Mouse (Mus musculus): ENCODE results near the gene Sp2. TPM values are rescaled to one million over a fixed set of nuclear protein-coding genes. Genes with fewer than 3 reads are reported as not detected.

The Sp2 gene
- polyA plus RNA-seq, 1 experiment from 2014 or later = 18.0 TPM

DNA sequence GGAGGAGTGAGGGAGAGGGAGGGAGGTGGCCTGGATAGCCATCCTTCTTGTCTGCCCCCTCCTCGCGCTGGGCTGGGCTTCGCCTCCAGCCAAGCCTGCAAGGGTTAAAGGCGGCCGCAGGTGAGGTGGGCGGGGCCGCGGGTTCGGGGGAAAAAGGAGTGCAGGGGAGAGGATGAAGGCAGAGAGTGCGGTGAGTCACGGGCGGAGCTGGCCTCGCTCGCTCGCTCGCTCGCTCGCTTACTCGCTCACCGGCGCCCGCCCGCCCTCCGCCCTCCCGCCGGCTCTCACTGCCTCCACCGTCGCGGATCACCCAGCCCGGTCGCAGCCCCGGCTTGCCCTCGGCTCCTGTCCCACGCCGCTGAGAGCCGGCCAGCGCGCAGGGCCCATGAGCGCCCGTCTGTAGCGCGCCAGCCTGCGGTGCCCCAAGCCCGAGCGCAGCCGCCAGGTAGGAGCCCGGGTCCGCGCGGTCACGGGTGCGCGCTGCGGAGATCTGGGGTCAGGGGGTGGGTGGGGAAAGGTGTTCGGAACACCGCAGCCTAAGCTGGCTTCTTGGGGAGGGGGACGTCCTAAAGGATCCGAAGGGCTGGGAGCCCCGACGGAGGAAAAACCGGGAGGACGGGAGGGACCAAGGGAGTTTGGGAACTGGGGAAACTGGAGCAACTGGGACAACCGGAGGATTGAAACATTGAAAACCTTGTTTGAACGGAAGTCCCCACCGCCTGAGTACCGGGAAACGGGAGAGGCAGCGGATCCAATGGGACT is 36.0 kb upstream of the Sp2 start:
- ATAC-seq (ENCODE audit: insufficient number of reproducible peaks, low FRiP score) = no peak
- peaks cover 27% of the 10 kb centered on the region for H3K4me1 ChIP-seq (replicated peaks)
- peak overlapping the region; percentile 62; the same call in 1 of the 2 replicates for H3K9ac ChIP-seq
- H3K27ac ChIP-seq (ENCODE audit: poor library complexity, severe bottlenecking) = no peak overlapping the region
- WGBS = under 1% methylated on average over 66 of the region's 68 CpGs
- H3K4me2 ChIP-seq = peak overlapping the region; percentile 65
- peaks cover 96% of the 10 kb centered on the region for H3K27me3 ChIP-seq (replicated peaks)
- no peaks in the 10 kb centered on the region for H3K9me3 ChIP-seq (replicated peaks)
- peak overlapping the region; percentile 41 for H3K4me3 ChIP-seq
- H3K36me3 ChIP-seq = no peaks in the 10 kb centered on the region

DNA sequence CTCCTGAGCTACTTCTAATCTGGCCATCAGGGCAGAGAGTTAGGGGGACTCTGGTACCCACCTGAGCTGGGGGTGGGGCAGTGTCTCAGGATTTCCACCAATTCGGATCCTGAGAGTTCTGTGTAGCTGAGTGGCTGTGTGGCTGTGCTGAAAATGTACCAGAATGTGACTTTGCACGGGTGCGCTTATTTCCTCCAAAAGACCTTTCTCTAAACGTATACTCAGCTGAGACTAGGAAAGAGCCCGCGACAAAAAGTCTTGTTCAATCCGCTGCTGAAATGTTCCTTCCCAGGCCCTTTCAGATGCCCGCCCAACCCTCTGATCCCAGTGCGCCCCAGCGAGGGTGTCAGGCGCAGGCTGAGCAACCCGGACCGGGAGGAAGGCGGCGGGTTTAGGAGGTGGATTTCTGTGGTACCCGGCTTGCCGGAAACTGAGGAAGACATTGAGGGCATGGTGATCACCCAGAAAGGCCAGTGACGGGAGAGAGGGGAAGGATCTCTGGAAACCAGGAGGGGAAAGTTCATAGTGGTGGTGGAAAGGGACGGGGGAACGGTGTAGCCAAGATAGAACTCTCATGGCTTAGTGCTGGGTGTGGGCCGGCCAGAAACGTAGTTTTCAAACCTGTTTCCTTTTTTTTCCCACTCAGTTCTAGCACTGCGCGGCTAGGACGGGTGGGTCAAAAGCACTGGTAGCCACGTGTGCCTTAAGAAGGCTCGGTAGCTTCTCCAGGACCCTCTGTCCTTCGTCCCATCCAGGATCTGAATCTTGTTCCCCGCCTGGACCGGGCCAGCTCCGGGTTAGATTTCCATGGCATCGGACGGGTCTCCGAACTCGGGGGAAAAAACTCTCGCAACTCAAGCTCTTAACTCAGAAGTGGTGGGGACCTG is 35.2 kb upstream of the Sp2 start:
- WGBS = under 1% methylated on average over 36 of the region's 36 CpGs
- Histone ChIP-seq H3K27ac (ENCODE audit: poor library complexity, severe bottlenecking) (no peak overlapping the region), H3K9ac (no peak overlapping the region), H3K27me3 (replicated peaks) (peaks cover 96% of the 10 kb centered on the region), H3K9me3 (replicated peaks) (no peaks in the 10 kb centered on the region), H3K4me2 (peak overlapping the region; percentile 65), H3K4me3 (peak overlapping the region; percentile 41), H3K36me3 (no peaks in the 10 kb centered on the region), H3K4me1 (replicated peaks) (peaks cover 29% of the 10 kb centered on the region)
- no peak for ATAC-seq (ENCODE audit: insufficient number of reproducible peaks, low FRiP score)

DNA sequence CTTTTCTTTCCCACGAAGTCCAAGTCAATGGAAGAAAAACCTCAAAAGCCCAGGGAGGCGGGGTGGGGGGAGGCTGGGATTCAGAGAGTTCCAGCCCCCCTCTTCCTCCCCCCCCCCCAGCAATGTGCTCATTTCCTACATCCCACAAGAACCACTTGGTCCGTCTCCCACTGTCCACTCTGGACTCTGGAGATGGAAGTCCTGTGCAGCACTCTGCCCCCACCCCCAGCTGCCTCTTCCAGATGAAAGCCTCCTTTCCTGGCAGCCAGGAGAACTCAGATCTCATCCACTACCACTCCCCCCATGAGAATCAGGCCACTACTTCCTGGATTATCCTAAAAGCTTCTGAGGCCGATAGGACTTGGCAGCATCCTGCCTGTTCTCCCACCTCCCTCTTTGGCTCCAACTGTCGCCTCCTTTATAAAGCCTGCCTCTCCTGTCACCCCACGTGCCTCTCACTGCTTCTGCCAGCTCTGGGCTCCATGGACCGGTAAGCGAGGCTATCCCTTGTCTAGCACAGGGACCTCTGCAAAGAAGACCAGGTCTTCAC is 30.4 kb upstream of the Sp2 start, which contains the start of gene Sp6:
Gene Sp6 (plus strand): TSS at position 274 of the 550 bp plus-strand sequence.
- no peak within 1 kb of the TSS for H3K9ac ChIP-seq
- H3K4me3 ChIP-seq = no peak within 1 kb of the TSS
- no peak within 1 kb of the TSS for H3K4me2 ChIP-seq
- no peaks in the 10 kb centered on the region for H3K36me3 ChIP-seq
- peaks cover 7% of the 10 kb centered on the region; the same call in 1 of the 2 replicates for H3K4me1 ChIP-seq (replicated peaks)
- 15% methylated on average over 7 of the region's 8 CpGs for WGBS
- ATAC-seq (ENCODE audit: insufficient number of reproducible peaks, low FRiP score) = no peak
- peaks cover 97% of the 10 kb centered on the region for H3K27me3 ChIP-seq (replicated peaks)
- H3K9me3 ChIP-seq (replicated peaks) = no peaks in the 10 kb centered on the region
- no peak within 1 kb of the TSS for H3K27ac ChIP-seq (ENCODE audit: poor library complexity, severe bottlenecking)

DNA sequence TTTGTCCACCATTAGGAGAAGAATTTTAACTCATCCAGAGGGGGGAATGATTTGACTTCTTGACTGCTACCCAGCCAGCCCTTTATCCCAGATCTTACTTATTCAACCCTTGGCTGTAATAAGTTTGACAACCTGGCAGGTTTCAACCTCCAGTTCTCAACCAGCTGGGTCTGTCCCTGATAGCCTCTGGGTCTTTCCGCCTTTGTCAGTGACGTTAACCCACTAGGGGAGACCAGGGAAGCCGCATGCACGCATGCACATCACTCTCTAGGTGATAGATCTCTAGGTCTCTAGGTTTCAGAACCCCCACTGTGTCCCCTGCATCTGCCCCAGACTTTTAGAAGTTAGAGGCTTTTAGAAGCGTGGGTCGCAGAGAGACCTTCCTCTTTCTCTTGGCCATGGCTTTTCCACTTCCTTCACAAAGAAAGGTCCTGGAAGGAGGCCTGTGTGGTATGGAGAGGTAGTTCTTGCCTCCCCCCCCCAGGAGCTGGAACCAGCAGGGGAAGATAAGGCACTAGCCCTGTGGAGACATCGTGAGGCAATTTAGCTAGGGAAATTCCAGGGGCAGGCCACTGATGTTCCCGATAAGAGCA is 26.5 kb upstream of the Sp2 start:
- Histone ChIP-seq H3K27me3 (replicated peaks) (peaks cover 83% of the 10 kb centered on the region), H3K36me3 (no peaks in the 10 kb centered on the region), H3K4me2 (no peak overlapping the region), H3K4me1 (replicated peaks) (peaks cover 8% of the 10 kb centered on the region; the same call in 1 of the 2 replicates), H3K27ac (ENCODE audit: poor library complexity, severe bottlenecking) (no peak overlapping the region), H3K9ac (no peak overlapping the region), H3K4me3 (no peak overlapping the region), H3K9me3 (replicated peaks) (no peaks in the 10 kb centered on the region)
- ATAC-seq (ENCODE audit: insufficient number of reproducible peaks, low FRiP score) = no peak
- 19% methylated on average over 8 of the region's 8 CpGs for WGBS

DNA sequence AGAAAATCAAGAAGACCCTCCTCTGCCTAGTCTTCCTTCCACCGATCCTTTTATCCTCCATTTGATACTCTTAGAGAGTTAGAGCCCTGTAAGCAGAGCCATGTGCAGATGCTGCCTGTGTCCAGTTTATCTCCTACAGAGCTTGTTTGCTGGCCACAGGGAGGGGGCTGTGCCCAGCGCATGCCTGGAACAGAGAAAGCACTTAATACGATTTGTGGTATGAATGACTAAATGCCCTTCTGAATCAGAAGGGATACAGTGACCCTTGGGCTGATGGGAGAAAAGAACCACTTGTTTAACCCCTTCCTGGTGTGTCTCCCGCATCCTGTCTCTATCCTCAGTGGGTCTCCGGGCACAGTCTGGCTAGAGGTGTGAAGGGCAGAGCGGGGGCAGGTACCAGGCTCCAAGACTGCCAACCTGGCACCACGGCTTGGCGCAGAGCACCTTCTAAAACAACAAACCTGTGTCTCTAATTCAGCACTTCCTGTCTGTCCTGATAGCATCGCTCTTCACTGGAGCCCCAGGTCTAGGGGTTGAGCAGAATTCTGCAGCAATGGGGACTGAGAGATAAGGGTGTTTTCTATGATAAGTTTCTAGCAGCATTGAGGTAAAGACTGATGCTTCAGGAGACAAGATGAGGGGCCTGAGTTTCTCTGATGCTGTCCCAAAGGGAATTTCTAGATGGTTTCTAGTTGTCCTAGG is 24.5 kb upstream of the Sp2 start:
- no peak for ATAC-seq (ENCODE audit: insufficient number of reproducible peaks, low FRiP score)
- Histone ChIP-seq H3K27ac (ENCODE audit: poor library complexity, severe bottlenecking) (no peak overlapping the region), H3K4me3 (no peak overlapping the region), H3K9me3 (replicated peaks) (no peaks in the 10 kb centered on the region), H3K9ac (no peak overlapping the region), H3K27me3 (replicated peaks) (peaks cover 83% of the 10 kb centered on the region), H3K4me2 (no peak overlapping the region), H3K36me3 (no peaks in the 10 kb centered on the region), H3K4me1 (replicated peaks) (peaks cover 6% of the 10 kb centered on the region; the same call in 1 of the 2 replicates)
- 36% methylated on average over 9 of the region's 9 CpGs for WGBS

DNA sequence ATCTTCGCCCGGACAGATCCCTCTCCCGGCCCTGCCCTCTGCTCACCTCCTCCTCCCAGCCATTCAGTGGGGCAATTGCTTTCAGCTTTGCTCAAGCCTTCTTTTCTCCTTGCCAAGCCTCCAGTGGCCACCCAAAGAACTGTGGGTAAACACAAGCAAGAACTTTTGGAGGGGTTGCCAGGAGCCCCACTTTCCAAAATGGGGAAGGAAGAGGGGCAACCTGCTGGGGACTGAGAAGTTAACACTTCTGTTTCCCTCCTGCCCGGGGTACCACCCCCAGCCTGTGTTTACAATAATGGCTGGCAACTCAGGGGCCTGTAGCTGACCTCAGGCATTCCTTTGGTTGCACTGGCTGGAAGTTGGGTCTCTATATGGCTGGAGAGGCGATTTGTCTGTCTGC is 20.4 kb upstream of the Sp2 start:
- WGBS = 53% methylated on average over 5 of the region's 5 CpGs
- Histone ChIP-seq H3K36me3 (no peaks in the 10 kb centered on the region), H3K27me3 (replicated peaks) (peaks cover 83% of the 10 kb centered on the region), H3K4me3 (no peak overlapping the region), H3K4me1 (replicated peaks) (peaks cover 6% of the 10 kb centered on the region; the same call in 1 of the 2 replicates), H3K27ac (ENCODE audit: poor library complexity, severe bottlenecking) (no peak overlapping the region), H3K4me2 (no peak overlapping the region), H3K9ac (no peak overlapping the region), H3K9me3 (replicated peaks) (no peaks in the 10 kb centered on the region)
- no peak for ATAC-seq (ENCODE audit: insufficient number of reproducible peaks, low FRiP score)

DNA sequence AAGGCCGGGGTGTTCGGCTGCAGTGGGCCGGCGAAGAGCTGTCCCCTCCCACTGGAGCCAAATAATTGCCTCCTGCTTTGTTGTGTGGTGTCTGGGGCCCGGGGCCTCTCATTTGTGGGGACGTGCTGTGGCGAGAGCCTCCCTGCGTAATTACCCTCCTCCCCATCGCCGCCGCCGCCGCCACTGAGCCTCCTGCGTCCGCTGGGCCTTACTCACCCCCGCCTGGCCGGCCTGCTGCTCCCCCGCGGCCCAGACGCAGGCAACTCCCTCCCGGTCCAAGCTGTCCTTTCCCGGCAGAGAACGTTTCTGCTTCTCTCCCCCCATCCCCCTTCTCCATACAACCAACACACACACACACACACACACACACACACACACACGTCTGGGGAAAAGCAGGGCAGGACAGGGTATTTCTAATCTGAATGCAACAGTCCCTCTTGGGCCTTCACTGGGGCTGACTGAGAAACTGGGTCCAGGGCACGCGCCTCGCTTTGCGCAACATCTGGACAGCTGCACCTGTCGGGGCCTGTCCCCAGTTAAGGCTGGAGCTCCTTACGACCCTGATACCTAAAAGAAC is 14.7 kb upstream of the Sp2 start:
- ATAC-seq (ENCODE audit: insufficient number of reproducible peaks, low FRiP score) = no peak

DNA sequence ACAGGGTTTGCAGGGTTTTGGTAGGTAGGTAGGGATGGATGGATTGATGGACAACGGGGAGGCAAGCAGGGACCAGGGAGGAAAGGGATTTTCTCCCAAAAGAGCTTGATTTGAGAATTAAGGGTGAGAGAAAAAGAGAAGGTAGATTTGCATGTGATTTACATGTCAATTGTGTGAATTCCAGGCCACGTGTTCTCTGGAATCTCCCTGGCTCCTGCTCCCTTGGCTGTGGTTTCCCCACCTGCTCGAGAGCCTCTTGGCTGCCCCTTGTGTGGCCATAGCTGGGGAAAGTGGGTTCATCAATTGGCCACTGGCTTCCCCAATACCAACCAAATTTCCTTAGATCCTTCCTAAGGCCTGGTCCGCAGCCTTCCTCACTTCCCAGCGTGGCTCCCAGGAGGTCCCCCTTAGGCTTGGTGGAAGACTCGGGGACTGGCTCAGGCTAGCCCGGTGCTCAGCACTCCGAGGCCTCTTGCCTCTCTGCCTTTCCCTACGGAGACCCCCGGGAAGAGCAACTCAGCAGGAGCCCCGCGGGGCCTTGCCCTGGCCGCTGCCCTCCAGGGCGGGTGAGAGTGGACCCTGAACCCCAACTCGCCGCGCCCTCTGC is 14.1 kb upstream of the Sp2 start:
- H3K4me2 ChIP-seq = peak overlapping the region; percentile 73
- H3K27me3 ChIP-seq (replicated peaks) = peaks cover 83% of the 10 kb centered on the region
- no peaks in the 10 kb centered on the region for H3K36me3 ChIP-seq
- ATAC-seq (ENCODE audit: insufficient number of reproducible peaks, low FRiP score) = no peak
- H3K27ac ChIP-seq (ENCODE audit: poor library complexity, severe bottlenecking) = no peak overlapping the region
- 10% methylated on average over 17 of the region's 17 CpGs for WGBS
- H3K9me3 ChIP-seq (replicated peaks) = no peaks in the 10 kb centered on the region
- H3K9ac ChIP-seq = peak overlapping the region; percentile 53
- peak overlapping the region; percentile 41 for H3K4me3 ChIP-seq
- H3K4me1 ChIP-seq (replicated peaks) = peaks cover 20% of the 10 kb centered on the region

More for the DNA sequence above, 14.7 kb upstream of the Sp2 start:
- Histone ChIP-seq H3K4me1 (replicated peaks) (peaks cover 19% of the 10 kb centered on the region), H3K4me3 (peak overlapping the region; percentile 41), H3K4me2 (peak overlapping the region; percentile 73), H3K9me3 (replicated peaks) (no peaks in the 10 kb centered on the region), H3K36me3 (no peaks in the 10 kb centered on the region), H3K9ac (peak overlapping the region; percentile 53), H3K27me3 (replicated peaks) (peaks cover 86% of the 10 kb centered on the region), H3K27ac (ENCODE audit: poor library complexity, severe bottlenecking) (no peak overlapping the region)
- WGBS = 4% methylated on average over 29 of the region's 30 CpGs

DNA sequence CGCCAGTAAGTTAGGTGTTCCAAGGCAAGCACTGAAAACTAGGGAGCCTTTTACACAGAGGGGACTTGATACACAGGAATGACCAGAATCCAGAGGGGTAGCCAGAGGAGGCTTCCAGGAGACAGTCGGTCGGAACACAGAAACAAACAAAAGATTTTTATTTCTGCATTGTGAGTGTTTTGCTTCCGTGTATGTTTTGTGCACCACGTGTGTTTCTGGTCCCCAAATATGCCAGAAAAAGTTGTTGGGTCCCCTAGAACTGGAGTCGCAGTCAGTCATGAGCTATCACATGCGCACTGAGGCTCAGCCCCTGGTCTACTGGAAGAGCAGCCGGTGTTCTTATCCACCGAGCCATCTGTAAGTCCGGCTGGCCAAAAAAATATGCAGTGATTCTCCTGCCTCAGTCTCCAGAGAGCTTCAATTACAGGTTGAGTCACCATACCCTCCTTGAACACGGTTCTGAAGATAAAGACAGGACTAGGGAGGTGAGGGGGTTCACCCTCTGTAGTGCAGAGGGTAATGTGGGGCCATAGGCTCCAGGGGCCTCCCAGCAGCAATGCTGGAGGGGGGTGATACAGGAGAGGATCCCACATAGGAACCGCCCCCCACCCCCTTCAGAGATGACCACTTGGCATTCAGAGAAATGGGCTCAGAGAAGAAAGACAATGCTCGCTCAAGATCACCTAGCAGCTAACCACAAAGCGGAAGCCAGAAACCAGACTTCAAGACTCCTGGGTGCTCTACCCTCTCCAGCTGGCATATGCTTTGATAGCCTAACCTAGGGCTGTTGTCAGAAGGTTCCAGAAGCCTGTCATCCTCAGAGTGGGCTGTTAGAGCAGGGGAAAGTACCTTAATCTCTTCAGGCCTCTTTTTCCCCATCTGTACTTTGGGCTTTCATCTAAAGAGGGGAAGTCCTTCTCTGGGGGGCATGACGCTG is 13.3 kb upstream of the Sp2 start:
- Histone ChIP-seq H3K27ac (ENCODE audit: poor library complexity, severe bottlenecking) (no peak overlapping the region), H3K9ac (no peak overlapping the region), H3K4me2 (no peak overlapping the region), H3K4me3 (no peak overlapping the region), H3K27me3 (replicated peaks) (peaks cover 83% of the 10 kb centered on the region), H3K9me3 (replicated peaks) (no peaks in the 10 kb centered on the region), H3K36me3 (no peaks in the 10 kb centered on the region), H3K4me1 (replicated peaks) (peaks cover 20% of the 10 kb centered on the region)
- ATAC-seq (ENCODE audit: insufficient number of reproducible peaks, low FRiP score) = no peak
- WGBS = 63% methylated on average over 15 of the region's 15 CpGs

Data from heart, embryonic 12.5 days (tissue).